Mouse (Mus musculus): Measurements from ENCODE around the gene Btg1-ps1.
"Not testable (repeated sequence)": the region's sequence is repeated elsewhere in the genome, so short reads cannot be mapped to it uniquely, and the experiment has no call there.

The Btg1-ps1 gene

GRCm38 (mm10) chrX:38018597-38018996, at the start of gene Btg1-ps1:
TSS of gene Btg1-ps1 (minus strand) at chrX:38018815.
- not testable (repeated sequence) for ATAC-seq (ENCODE audit: low TSS enrichment)

GRCm38 (mm10) chrX:38066175-38066574, 47.6 kb upstream of the Btg1-ps1 start, which contains the start of gene Rhox10:
TSS of gene Rhox10 (plus strand) at chrX:38066475.
- ATAC-seq (ENCODE audit: low TSS enrichment), result no peak

GRCm38 (mm10) chrX:38061544-38061943, 42.9 kb upstream of the Btg1-ps1 start:
- no peak for ATAC-seq (ENCODE audit: low TSS enrichment)

- not testable (repeated sequence) for ATAC-seq (ENCODE audit: low TSS enrichment)
Measured at GRCm38 (mm10) chrX:38043014-38043413, 24.4 kb upstream of the Btg1-ps1 start, which contains the start of gene Btg1-ps2. TSS of gene Btg1-ps2 (minus strand) at chrX:38043114.

GRCm38 (mm10) chrX:38039666-38040065, 21.1 kb upstream of the Btg1-ps1 start:
- no peak for ATAC-seq (ENCODE audit: low TSS enrichment)

GRCm38 (mm10) chrX:38033841-38034240, 15.2 kb upstream of the Btg1-ps1 start:
- no peak for ATAC-seq (ENCODE audit: low TSS enrichment)

- no peak for ATAC-seq (ENCODE audit: low TSS enrichment)
Measured at GRCm38 (mm10) chrX:38008756-38009155, 9.9 kb downstream of the Btg1-ps1 start.
